Mouse (Mus musculus) forebrain, embryonic 14.5 days (tissue): ENCODE data around the gene Mogs. TPM values are rescaled to one million over a fixed set of nuclear protein-coding genes. Genes with fewer than 3 reads are reported as not detected.
A peak's percentile ranks its signal among the peaks of the same experiment; 100 is the strongest.

Source experiments
- ATAC-seq: fragments of 200-750 bp; cut with Nextera tagmentation; 2 replicates; pipeline ENCODE4 v1.8.0; 2017; ENCODE audit warnings: mild to moderate bottlenecking, moderate library complexity
- DNase-seq: peaks from one replicate; pipeline ENCODE4 v3.0.0-alpha.2; 2015; ENCODE audit warnings: low spot score
- H3K27ac ChIP-seq: fragments of 300-500 bp; sonication (generic); 2 replicates; pipeline ENCODE4 v1.5.1; 2014; ENCODE audit warnings: low read depth, mild to moderate bottlenecking, control low read depth, low read length, moderate library complexity
- H3K27me3 ChIP-seq: fragments of 300-500 bp; sonication (generic); replicated peaks from 2 replicates; pipeline ENCODE4 v1.6.1; 2014; ENCODE audit warnings: low read length, control low read depth, mixed read lengths; ENCODE audit not compliant: control insufficient read depth, insufficient read depth
- H3K36me3 ChIP-seq: fragments of 300-500 bp; sonication (generic); 2 replicates; pipeline ENCODE4 v1.6.1; 2014; ENCODE audit warnings: low read length, control low read depth; ENCODE audit not compliant: control insufficient read depth, insufficient read depth
- H3K4me1 ChIP-seq: fragments of 300-500 bp; sonication (generic); 2 replicates; pipeline ENCODE4 v1.6.1; 2014; ENCODE audit warnings: antibody characterized with exemption, low read length, control low read depth; ENCODE audit not compliant: control insufficient read depth, insufficient read depth
- H3K4me2 ChIP-seq: fragments of 300-500 bp; sonication (generic); 2 replicates; pipeline ENCODE4 v1.6.1; 2014; ENCODE audit warnings: mild to moderate bottlenecking, control low read depth, low read length
- H3K4me3 ChIP-seq: fragments of 300-500 bp; sonication (generic); 2 replicates; pipeline ENCODE4 v1.5.1; 2014; ENCODE audit warnings: low read depth, low read length, control low read depth
- H3K9ac ChIP-seq: fragments of 300-500 bp; sonication (generic); 2 replicates; pipeline ENCODE4 v1.6.1; 2014; ENCODE audit warnings: mild to moderate bottlenecking, low read length, control low read depth, moderate library complexity
- H3K9me3 ChIP-seq: fragments of 300-500 bp; sonication (generic); replicated peaks from 2 replicates; pipeline ENCODE4 v1.6.1; 2016; ENCODE audit warnings: low read length, control low read depth, mixed read lengths; ENCODE audit not compliant: control insufficient read depth
- WGBS: fragments of 180-500 bp; shearing (Covaris S2); extraction: QIAGEN DNeasy Blood & Tissue Kit; methylation state at CpG from one replicate; pipeline ENCODE4 v1.1.7; 2014; 5-methylcytosine and 5-hydroxymethylcytosine counted together
- polyA plus RNA-seq: library from polyadenylated mRNA; unstranded; fragments of >200 nt; fragmentation: Nextera tagmentation; extraction: Ambion mirVana; gene quantifications from 2 replicates; pipeline ENCODE4 v1.2.1, GENCODE M21; 2014

Gene Mogs
- polyA plus RNA-seq, 1 experiment from 2014 or later, result 8.8 TPM

GRCm38 (mm10) chr6:83125331-83125730 lies 10.0 kb downstream of the Mogs start, which contains the start of gene Ino80b:
Gene Ino80b (minus strand): TSS chr6:83125431.
- ATAC-seq, result no peak

GRCm38 (mm10) chr6:83127419-83127818 lies 12.1 kb downstream of the Mogs start:
- Histone ChIP-seq H3K36me3 (peaks cover 6% of the 10 kb centered on the region; the same call in 1 of the 2 replicates), H3K9me3 (no peaks in the 10 kb centered on the region), H3K27ac (no peak overlapping the region), H3K4me2 (no peak overlapping the region), H3K4me1 (peaks cover 15% of the 10 kb centered on the region), H3K9ac (no peak overlapping the region), H3K4me3 (no peak overlapping the region), H3K27me3 (no peaks in the 10 kb centered on the region)
- DNase-seq (no peak), ATAC-seq (no peak)
- WGBS, result 95% methylated on average over 5 of the region's 5 CpGs

More at GRCm38 (mm10) chr6:83125331-83125730, 10.0 kb downstream of the Mogs start, which contains the start of gene Ino80b:
- WGBS, result 17% methylated on average over 5 of the region's 5 CpGs
- Histone ChIP-seq H3K9me3 (no peaks in the 10 kb centered on the region), H3K9ac (peak within 1 kb of the TSS; percentile 72), H3K4me2 (peak within 1 kb of the TSS; percentile 87), H3K4me1 (peaks cover 15% of the 10 kb centered on the region), H3K4me3 (peak within 1 kb of the TSS; percentile 69), H3K36me3 (peaks cover 6% of the 10 kb centered on the region; the same call in 1 of the 2 replicates), H3K27ac (peak within 1 kb of the TSS; percentile 44; the same call in 1 of the 2 replicates), H3K27me3 (no peaks in the 10 kb centered on the region)
- DNase-seq, result no peak

DNA sequence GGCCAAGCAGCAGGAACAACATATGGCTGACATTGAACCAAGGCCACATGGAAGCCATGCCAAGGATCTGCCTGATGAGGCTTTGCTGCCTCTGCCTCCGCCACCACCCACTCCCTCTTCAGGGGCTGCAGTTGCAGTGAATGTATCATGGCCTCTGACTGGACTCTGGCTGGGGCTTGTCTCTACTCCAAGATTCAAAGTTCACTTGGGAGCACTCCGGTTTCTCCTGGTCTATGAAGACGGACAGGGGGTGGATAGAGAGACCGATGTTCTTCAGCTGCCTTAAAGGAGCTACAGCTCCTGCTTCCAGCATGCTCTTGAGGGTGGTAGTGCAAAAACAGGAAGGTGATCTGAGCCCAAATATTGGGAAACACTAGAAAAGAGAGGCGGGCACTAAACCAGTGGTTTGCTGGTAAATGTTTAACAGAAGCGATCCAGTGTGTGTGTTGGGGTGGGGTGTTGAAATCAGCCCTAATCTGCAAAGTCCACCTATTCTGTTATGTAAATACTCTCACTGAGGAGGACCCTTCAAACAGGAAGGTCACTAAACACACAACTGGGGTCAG lies 16.3 kb downstream of the Mogs start:
- 82% methylated on average over 6 of the region's 6 CpGs for WGBS
- ATAC-seq, result no peak
- no peak overlapping the region for H3K9ac ChIP-seq

GRCm38 (mm10) chr6:83132176-83132919 lies 17.1 kb downstream of the Mogs start:
- Histone ChIP-seq H3K9me3 (no peaks in the 10 kb centered on the region), H3K4me3 (no peak overlapping the region), H3K27me3 (peaks cover 7% of the 10 kb centered on the region; the same call in 1 of the 2 replicates), H3K36me3 (no peaks in the 10 kb centered on the region), H3K9ac (no peak overlapping the region), H3K27ac (no peak overlapping the region), H3K4me2 (no peak overlapping the region), H3K4me1 (peaks cover 8% of the 10 kb centered on the region)
- 81% methylated on average over 9 of the region's 9 CpGs for WGBS
- DNase-seq, result no peak
- ATAC-seq, result no peak

More for the DNA sequence above, 16.3 kb downstream of the Mogs start:
- Histone ChIP-seq H3K27ac (no peak overlapping the region), H3K4me2 (no peak overlapping the region), H3K4me1 (peaks cover under 1% of the 10 kb centered on the region; the same call in 1 of the 2 replicates), H3K4me3 (no peak overlapping the region), H3K27me3 (peaks cover 1% of the 10 kb centered on the region; the same call in 1 of the 2 replicates), H3K36me3 (no peaks in the 10 kb centered on the region), H3K9me3 (no peaks in the 10 kb centered on the region)
- DNase-seq, result no peak

DNA sequence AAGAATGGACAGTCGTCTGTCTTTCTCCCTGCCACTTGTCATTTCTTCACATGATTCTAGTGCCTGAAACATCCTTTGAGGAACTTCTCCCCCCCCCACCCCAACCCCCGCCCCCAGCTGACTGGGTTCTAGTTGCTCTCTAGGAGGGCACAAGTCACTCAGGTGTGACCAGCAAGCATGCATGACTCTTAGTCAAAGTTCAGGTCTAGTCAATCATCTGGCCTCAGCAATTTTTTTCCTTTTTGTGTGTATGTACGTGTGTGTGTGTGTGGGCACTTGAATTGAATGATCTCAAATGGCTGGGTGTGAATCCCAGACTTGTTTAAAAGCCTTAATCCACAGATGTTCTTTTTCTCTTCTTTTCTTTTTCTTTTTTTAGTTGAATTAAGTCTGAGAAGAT lies 18.9 kb downstream of the Mogs start:
- no peak overlapping the region for H3K9ac ChIP-seq
- no peak overlapping the region for H3K27ac ChIP-seq
- H3K27me3 ChIP-seq, result peaks cover 7% of the 10 kb centered on the region; the same call in 1 of the 2 replicates
- H3K4me2 ChIP-seq, result no peak overlapping the region
- no peaks in the 10 kb centered on the region for H3K36me3 ChIP-seq
- H3K9me3 ChIP-seq, result no peaks in the 10 kb centered on the region
- H3K4me3 ChIP-seq, result no peak overlapping the region
- WGBS, result 70% methylated on average over 3 of the region's 3 CpGs
- ATAC-seq (no peak), DNase-seq (no peak)
- H3K4me1 ChIP-seq, result peaks cover 12% of the 10 kb centered on the region

DNA sequence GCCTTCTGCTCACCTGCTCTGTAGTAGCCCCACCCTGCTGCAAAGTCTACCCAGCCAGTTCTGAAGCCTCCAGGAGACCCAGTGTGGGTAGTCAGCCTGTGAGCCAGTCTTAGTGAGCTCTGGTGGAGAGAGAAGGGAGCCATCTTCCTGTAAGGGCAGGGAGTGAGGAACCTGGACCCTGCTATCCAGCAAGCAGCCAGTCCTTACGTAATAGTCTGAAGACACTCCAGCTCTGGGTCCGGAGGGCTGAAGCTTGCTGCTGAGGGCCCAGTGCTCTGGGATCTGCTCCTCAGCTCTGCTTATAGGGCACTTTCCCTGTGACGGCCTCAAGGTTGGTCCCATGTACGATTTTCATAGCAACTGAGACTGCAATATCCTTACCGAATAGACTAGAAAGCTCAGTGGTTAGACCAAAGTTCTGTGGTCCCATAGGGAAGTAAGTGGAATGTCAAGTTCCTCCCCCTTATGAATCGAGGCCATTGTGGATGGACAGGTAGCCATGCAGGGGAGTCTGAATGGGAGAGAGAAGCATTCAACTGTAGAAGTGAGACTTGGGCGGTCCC lies 19.7 kb downstream of the Mogs start, which contains the start of gene Rtkn:
Gene Rtkn (plus strand): TSS at position 513 of the 563 bp plus-strand sequence.
- 56% methylated on average over 7 of the region's 7 CpGs for WGBS
- Histone ChIP-seq H3K4me3 (no peak within 1 kb of the TSS), H3K36me3 (no peaks in the 10 kb centered on the region), H3K9ac (no peak within 1 kb of the TSS), H3K27ac (no peak within 1 kb of the TSS), H3K27me3 (peaks cover 7% of the 10 kb centered on the region; the same call in 1 of the 2 replicates), H3K4me2 (peak within 1 kb of the TSS; percentile 67), H3K9me3 (no peaks in the 10 kb centered on the region), H3K4me1 (peaks cover 12% of the 10 kb centered on the region)
- DNase-seq (no peak), ATAC-seq (no peak)

DNA sequence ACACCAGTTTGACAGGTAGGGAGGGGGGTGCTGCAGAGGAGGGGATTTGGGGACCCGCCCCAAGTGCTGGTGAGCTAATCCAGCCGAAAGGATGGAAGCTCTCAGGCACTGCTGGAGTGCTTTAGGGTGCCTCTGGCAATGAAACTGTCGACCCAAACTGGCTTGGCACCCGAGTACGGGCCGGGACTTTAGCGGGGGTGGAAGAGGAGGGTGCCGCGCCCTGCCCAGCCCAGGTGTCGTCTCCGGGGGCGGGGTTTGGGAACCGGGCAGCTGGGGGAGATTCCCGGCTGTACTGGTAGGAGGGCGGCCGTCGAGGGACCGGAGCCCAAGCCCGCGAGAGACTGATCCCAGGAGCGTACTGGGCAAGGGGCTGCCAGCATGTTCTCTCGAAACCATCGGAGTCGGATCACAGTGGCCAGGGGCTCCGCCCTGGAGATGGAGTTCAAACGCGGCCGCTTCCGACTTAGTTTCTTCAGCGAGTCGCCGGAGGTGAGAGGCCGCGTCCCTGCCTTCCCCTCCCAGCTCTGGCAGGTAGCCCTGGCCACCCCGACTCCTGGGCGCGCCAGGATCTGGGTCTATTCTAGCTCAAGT lies 20.4 kb downstream of the Mogs start:
- no peak for ATAC-seq
- H3K36me3 ChIP-seq, result no peaks in the 10 kb centered on the region
- no peak for DNase-seq
- WGBS, result 7% methylated on average over 36 of the region's 37 CpGs
- peak overlapping the region; percentile 67 for H3K4me2 ChIP-seq
- H3K9ac ChIP-seq, result no peak overlapping the region
- no peaks in the 10 kb centered on the region for H3K9me3 ChIP-seq
- peaks cover 12% of the 10 kb centered on the region for H3K4me1 ChIP-seq
- H3K27me3 ChIP-seq, result peaks cover 7% of the 10 kb centered on the region; the same call in 1 of the 2 replicates
- H3K4me3 ChIP-seq, result no peak overlapping the region
- H3K27ac ChIP-seq, result no peak overlapping the region

GRCm38 (mm10) chr6:83136291-83136880 lies 21.1 kb downstream of the Mogs start:
- Histone ChIP-seq H3K9me3 (no peaks in the 10 kb centered on the region), H3K9ac (peak overlapping the region; percentile 67; the same call in 1 of the 2 replicates), H3K27me3 (peaks cover 8% of the 10 kb centered on the region; the same call in 1 of the 2 replicates), H3K36me3 (no peaks in the 10 kb centered on the region), H3K4me3 (peak overlapping the region; percentile 33; the same call in 1 of the 2 replicates), H3K27ac (peak overlapping the region; percentile 80; the same call in 1 of the 2 replicates), H3K4me1 (peaks cover 12% of the 10 kb centered on the region), H3K4me2 (peak overlapping the region; percentile 67)
- WGBS, result 24% methylated on average over 5 of the region's 5 CpGs
- no peak for DNase-seq
- no peak for ATAC-seq
